Mouse (Mus musculus) frontal cortex, postnatal 36 days (tissue): ENCODE data around the gene Faap20.

ENCODE experiments used
- DNase-seq, 2 experiments: peaks; one replicate each; pipeline ENCODE4 v3.0.0; 2022; ENCODE audit warnings: low spot score in 2 of 2

Gene Faap20

GRCm38 (mm10) chr4:155283585-155283984 is 34.0 kb downstream of the Faap20 start:
- DNase-seq = peak in 1 of 2 experiments; percentile 48

DNA sequence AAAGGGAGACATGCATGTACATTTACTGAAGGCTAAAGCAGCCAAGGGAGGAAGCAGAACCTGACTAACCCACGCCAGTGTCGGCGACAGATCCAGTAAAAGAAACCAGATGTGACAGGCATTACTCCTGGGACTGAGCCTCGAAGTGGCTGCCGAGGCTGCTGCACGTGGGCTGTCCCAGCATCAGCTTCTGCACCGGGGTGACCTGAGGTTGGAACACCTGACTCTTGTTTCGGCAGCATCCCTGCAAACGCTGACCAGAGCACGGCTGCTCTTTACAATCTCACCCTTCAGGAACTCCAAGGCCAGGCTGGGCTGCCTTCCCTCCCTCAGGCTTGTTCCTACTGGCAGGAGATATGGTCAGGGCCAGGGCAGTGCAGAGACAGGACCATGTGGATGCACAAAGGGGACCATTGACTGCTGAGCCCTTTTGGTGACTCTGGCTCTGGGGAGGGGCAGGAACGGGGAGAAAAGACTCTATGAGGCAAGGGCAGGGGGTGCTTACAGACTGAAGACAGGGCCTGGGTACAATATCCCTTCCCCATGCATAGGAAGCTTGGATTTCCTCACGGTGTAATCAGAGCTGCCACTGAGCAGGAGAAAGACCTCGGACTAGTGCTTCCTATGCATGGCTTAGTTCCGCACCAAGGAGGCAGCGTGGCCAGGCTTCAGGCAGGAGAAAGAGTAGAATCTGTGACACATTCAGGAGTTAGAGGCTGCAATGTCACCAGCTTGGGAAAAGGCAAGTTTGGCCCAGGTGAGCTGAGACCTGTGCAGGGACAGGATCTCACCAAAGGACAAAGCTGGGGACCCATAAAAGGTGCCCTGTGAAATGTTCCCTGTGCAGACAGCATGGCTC is 35.1 kb downstream of the Faap20 start:
- no peak for DNase-seq

DNA sequence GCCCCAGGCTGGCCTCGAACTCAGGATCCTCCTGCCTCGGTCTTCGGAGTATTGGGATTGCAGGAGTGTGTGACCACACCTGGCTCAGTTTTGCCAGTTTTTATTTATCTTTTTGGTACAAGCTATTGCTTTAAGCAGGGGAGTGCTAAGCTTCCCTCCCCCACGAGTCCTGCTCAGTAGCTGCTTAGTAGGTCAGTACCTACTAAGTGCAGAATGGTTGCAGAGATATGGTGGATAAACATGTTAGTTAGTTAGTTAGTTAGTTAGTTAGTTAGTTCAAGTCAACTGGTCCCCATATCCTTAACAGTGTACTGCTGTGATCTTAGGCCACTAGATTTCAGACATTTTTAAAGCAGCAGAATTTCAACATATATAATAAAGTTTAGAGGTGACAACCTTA is 36.5 kb downstream of the Faap20 start:
- no peak for DNase-seq

DNA sequence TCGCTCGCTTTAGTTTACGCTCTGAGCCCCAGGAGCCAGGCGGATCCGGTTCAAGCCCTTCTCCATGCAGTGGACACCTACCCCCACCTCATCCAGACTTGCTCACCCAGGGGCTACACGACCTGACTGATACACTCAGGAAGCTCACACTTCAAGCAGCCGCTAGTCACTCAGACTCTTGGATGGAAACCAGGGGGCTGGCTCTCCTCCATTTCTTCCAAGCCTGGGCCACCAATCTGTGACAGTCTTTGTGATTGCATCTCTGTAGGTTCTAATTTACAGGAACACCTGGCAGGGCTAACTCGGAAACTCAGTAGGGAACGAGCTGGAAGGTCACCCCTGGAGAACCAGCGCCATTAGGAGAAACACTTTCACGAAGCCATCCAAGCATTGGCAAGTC is 38.1 kb downstream of the Faap20 start:
- no peak for DNase-seq

DNA sequence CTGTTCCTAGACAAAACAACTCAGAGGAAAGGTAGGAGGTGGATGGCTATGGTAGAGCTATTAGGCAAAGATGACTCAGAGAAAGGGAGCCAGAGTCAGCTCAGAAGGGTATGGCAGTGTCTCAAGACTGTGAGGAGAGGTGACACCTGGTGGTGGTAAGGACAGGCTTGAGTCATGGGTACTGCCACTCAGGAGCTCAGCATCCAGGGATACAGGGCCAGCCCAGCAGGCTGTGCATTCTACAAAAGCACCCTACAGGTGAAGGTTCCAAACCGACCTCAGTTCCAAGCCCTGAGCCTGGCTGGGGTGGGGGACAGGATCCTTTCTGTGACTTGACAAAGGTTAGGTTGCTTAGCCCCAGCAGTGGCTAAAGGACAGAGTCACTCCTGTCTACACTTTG is 39.0 kb downstream of the Faap20 start:
- no peak for DNase-seq

DNA sequence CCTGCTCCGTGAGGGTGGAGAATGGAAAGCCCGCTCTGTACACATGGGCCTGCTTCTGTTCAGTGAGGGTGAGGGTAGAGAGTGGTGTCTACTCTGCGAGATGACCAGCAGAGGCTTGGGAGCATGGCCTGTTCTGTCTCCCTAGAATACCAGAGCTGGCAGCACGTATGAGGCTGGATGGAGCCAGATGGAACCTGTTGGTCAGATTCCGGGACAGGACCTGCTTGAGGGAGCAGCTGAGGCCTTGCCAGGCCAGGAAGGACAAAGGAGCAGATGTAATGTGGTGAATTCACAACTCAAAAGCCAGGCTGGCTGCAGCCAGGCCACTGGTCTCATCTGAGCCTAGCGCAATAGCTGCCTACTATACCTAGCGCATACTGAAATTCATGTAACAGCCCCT is 40.4 kb downstream of the Faap20 start:
- DNase-seq = no peak

DNA sequence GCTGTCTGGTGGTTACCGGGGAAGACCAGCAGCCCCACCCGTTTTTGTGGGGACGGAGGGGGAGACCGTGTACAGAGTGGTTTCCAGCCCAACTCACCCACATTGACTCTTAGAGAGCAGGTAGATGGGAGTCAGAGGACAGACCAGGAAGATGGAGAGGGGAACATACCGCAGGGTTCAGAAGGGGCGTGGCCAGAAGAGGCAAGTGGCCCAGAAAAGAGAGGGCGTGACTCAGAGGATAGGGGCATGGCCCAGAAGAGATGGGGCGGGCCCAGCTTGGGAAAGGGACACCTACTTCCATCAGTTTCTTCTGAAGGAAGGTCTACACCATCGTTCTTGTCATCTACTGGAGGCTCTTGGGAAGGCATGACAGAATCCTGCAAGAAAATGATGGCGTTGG is 43.3 kb downstream of the Faap20 start:
- DNase-seq = no peak

DNA sequence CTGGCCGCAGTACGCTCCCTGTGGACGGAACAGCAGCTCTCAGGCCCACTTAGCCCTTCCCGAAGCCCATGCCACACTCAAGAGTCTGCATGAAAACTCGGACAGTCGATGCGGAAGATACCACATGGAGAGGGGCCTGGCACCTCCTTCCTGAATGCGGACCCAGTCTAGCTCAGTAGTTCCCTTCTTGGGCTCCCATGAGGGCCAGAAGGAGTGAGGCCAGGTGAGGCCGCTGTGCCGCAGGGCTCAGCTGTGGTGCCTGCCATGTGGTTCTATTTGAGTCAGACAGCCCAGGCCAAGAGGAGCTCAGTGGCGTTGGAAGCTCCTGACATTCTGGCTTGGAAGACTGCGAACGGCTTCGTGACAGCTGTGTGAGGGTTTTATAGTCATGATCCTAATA is 44.8 kb downstream of the Faap20 start:
- no peak for DNase-seq

DNA sequence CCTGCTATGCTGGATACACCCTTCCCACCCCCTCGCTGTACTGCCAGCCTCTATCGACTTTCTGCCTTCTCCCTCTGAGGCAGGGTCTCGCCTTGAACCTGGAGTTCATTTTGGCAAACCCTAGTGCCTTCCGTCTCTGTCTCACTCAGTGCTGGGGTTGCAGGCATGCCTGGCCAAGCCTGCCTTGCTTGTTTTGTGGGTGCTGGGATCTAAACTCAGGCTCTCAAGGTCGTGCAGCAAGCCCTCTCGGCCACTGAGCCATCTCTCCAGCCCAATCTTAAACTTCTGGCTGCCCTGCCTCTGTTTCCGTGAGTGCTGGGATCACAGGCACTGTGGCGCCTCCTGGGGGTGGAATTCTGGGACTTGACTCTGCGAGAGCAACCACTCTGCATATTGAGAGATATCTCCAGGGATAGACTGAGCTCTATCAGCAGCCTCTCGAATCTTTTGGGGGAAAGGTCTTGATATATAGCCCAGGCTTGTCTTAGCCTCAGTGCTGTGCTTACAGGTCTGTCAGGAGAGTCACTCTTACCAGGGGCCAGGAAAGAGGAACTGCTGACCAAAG is 45.5 kb downstream of the Faap20 start:
- no peak for DNase-seq

DNA sequence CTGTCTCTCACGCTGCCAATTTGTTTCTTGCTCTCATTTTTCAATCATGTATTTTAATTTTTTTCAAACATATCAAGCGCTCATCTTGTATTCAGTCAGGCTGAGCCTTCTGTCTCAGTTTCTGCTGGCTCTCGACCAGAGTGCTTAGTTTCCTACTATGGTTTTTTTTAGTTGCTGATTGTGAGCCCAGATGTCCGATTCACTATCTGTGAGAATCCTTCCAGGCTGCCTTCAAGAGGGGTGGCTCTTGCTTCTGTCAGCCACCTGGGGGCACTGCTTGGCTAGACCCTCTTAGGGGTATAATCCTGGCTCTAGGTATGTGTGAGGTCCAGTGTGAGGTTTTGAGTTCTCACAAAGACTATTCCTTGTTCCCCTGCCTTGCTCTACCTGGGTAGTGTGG is 46.4 kb downstream of the Faap20 start:
- peak; percentile 67 to 87 for DNase-seq

DNA sequence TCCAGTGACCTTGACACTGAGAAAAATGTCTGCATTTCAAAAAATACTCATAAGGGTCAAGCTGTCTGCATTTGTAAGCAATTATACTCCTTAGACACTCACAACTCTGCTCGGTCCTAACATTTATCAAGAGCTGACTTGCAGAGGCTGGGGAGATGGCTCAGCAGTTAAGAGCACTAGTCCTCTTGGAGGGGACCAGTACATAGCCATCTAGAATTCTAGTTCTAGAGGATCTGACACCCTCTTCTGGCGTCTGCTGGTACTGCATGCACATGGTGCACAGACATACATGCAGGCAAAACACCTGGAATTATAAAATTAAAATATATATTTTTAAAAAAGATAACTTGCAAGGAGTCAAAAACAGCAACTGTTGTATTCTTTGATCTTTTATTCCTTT is 47.5 kb downstream of the Faap20 start:
- no peak for DNase-seq

- DNase-seq = no peak
These were observed 49.2 kb downstream of the Faap20 start for GRCm38 (mm10) chr4:155298826-155299225.

GRCm38 (mm10) chr4:155300421-155301097 is 51.0 kb downstream of the Faap20 start:
- no peak for DNase-seq

GRCm38 (mm10) chr4:155301098-155301447 is 51.5 kb downstream of the Faap20 start:
- DNase-seq = no peak

DNA sequence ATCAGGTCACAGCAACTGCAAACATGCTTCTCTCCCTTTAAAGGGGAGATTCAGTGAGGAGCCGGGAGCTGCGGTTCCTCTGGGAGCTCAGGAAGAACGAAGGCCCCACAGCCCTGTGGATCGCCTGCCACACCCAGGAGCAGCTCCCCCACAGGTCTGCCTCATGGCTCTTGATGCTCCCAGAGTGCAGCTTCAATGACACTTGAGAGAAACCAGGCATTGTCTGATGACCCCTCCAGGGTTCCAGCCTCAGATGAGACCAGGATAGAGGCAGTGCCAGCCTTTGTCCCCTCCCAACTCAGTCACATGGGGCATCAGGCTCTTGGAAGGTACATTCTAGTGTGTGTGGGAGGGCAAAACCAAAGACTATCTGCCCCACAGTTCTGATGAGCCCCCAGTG is 52.4 kb downstream of the Faap20 start:
- no peak for DNase-seq

DNA sequence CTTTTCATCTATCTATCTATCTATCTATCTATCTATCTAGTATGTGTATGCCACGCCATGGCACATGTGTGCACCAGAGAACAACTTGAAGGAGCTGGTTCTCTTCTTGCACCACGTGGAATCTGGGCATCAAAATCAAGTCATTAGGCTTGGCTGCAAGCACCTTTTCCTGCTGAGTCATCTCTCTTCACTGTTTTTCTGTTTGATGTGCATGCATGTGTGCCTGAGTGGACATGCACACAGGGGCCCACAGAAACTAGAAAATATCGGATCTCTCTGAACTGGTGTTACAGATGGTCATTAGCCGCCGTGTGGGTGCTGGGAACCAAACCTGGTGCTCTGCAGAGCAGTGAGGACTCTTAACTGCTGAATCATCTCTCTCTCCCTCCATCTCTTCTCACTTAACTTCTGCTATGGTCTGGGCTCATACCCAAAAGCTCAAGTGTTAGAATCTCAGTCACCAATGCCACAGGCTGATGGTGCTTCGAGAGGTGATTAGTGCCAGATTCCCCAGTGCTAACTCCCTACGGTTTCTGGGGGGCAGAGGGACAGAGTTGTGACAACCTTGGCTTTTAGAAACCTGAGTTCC is 55.0 kb downstream of the Faap20 start:
- no peak for DNase-seq

DNA sequence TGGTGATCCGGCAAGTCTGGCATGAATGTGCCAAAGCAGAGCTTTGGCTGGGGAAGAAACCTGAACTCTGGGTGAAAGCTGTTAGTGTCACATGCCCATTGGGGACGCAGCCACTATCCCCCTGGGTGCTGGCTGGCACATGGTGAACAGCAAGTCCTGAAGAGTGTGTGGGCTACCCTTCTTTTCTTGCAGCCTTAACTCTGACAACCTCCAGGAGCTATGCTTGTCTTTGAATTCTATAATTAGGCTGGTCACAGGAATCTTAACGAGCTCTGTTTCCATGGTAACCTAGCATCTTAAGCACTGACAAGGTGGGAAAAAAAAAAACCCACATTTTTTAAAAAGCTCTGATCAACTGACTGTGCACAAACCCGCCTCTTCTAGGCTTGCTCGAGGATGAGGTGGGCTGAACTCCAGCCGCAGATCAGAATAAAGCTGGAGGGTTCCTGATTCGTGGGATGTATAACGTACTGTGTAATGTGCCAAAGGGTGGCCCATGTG is 56.0 kb downstream of the Faap20 start:
- DNase-seq = peak; percentile 62 to 83
